Mouse (Mus musculus) bone marrow, adult 2 months (tissue): ENCODE results near the gene Spock2.

ENCODE experiments used
- CTCF ChIP-seq: fragments of 200-500 bp; IDR thresholded peaks from 2 replicates; pipeline ENCODE4 v1.5.1; 2011; ENCODE audit warnings: low read length, control low read depth; ENCODE audit not compliant: control insufficient read depth, insufficient read depth
- POLR2A ChIP-seq: fragments of 200-500 bp; IDR thresholded peaks from 2 replicates; pipeline ENCODE4 v1.6.1; 2011; ENCODE audit warnings: low read depth, mild to moderate bottlenecking, control low read depth, low read length, borderline replicate concordance; ENCODE audit not compliant: control insufficient read depth

DNA sequence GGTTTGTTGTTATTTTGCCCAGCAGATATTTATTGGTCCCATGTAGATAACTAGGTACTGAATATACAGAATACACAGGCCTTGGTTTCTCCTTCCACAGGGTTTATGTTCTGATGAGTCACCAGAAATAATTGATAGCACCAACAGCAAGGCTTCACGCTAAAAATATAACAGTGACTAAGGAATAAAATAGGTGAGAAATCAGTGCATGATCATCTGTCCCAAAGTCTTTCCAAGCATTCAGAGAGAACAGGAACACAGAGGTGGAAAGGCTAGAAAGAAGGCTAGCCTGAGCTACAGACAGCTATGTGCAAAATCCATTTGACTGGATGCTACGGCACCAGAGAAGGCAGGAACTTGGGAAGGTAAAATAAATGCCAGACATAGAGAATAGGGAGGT, 10.5 kb upstream of the Spock2 start:
- TF ChIP-seq POLR2A (no peak), CTCF (no peak)
